ENCODE assay signal across 14 mouse cellular contexts in genomic region chr2:105678880-105679321, GRCm38 (mm10). TPM values are rescaled to one million over a fixed set of nuclear protein-coding genes. Genes with fewer than 3 reads are reported as not detected.
DNase-seq lines count a peak whose midpoint lies in the region; ATAC-seq and TF ChIP-seq lines count a peak whose summit lies in the region.
"Had no signal": no experiment of that assay in that cellular context is flagged by ENCODE, and none has a peak within 500 bp of the region (broad histone marks: within the 10 kb centered on the region; RNA-seq: fewer than 3 reads in every experiment).

No protein-coding gene starts in this region.

- under 1% methylated on average over 7 of the region's 7 CpGs for WGBS in limb, embryonic 11.5 days
- 2% methylated on average over 7 of the region's 7 CpGs for WGBS in limb, embryonic 10.5 days
- under 1% methylated on average over 7 of the region's 7 CpGs for WGBS in forebrain, embryonic 10.5 days
- 14% methylated on average over 7 of the region's 7 CpGs for WGBS in hindbrain, postnatal 0 days
- 43% methylated on average over 7 of the region's 7 CpGs for WGBS in olfactory bulb, adult 2 months

- peaks cover 96% of the 10 kb centered on the region for H3K27me3 ChIP-seq in limb, embryonic 11.5 days (ENCODE audit: control insufficient read depth, insufficient read depth, low read length)
- H3K27me3 ChIP-seq in limb, embryonic 10.5 days (ENCODE audit: low read depth, poor library complexity, severe bottlenecking): peaks cover 100% of the 10 kb centered on the region
- H3K27me3 ChIP-seq in forebrain, embryonic 10.5 days (ENCODE audit: poor library complexity, severe bottlenecking): peaks cover 97% of the 10 kb centered on the region
- H3K27me3 ChIP-seq in hindbrain, postnatal 0 days (ENCODE audit: insufficient read depth, low read length): peaks cover 14% of the 10 kb centered on the region; the same call in 1 of the 2 replicates

- no peaks in the 10 kb centered on the region for H3K36me3 ChIP-seq in limb, embryonic 11.5 days (ENCODE audit: control insufficient read depth, insufficient read depth, low read length)
- no peaks in the 10 kb centered on the region for H3K36me3 ChIP-seq in limb, embryonic 10.5 days
- H3K36me3 ChIP-seq in forebrain, embryonic 10.5 days (replicated peaks): peaks cover 42% of the 10 kb centered on the region
- H3K36me3 ChIP-seq in hindbrain, postnatal 0 days (ENCODE audit: insufficient read depth, low read length): no peaks in the 10 kb centered on the region
- H3K36me3 ChIP-seq: heart, embryonic 15.5 days had no signal

- 0 out of 2 replicates have a peak, but pooled peaks have one; percentile 2 for TF ChIP-seq CTCF in hindbrain, postnatal 0 days (IDR thresholded peaks at IDR 0.05; ENCODE audit: low read depth)
- no peak for TF ChIP-seq CTCF in olfactory bulb, adult 2 months (IDR thresholded peaks at IDR 0.05; ENCODE audit: insufficient read depth, low read depth, low read length)

- H3K4me2 ChIP-seq in limb, embryonic 11.5 days (ENCODE audit: low read depth, severe bottlenecking): no peak overlapping the region
- H3K4me2 ChIP-seq in hindbrain, postnatal 0 days (ENCODE audit: low read depth, low read length): peak overlapping the region; percentile 65
- H3K4me2 ChIP-seq: heart, embryonic 15.5 days; lung, embryonic 14.5 days had no signal

- ATAC-seq in limb, embryonic 11.5 days (ENCODE audit: insufficient number of reproducible peaks, low FRiP score, low TSS enrichment, low read depth): no peak
- no peak for ATAC-seq in hindbrain, postnatal 0 days

- peak; percentile 31 for DNase-seq in limb, embryonic 11.5 days (ENCODE audit: low spot score)
- DNase-seq in limb, embryonic 10.5 days (ENCODE audit: low spot score): no peak
- no peak for DNase-seq in forebrain, embryonic 10.5 days (ENCODE audit: extremely low spot score, low spot score)
- no peak for DNase-seq in hindbrain, postnatal 0 days (ENCODE audit: low spot score)
- DNase-seq in left cerebral cortex, postnatal 25 days (ENCODE audit: low spot score in 2 of 2): no peak
- no peak for DNase-seq in thymus, postnatal 10 days (ENCODE audit: low spot score in 2 of 2)
- no peak for DNase-seq in ovary, adult 18-20 months (ENCODE audit: low spot score)
- DNase-seq: lung, embryonic 14.5 days; thymus, adult 18-20 months had no signal

- H3K27ac ChIP-seq in limb, embryonic 11.5 days (replicated peaks; ENCODE audit: low read depth, low read length): no peak overlapping the region
- H3K27ac ChIP-seq in limb, embryonic 10.5 days: no peak overlapping the region
- peak overlapping the region; percentile 99 for H3K27ac ChIP-seq in forebrain, embryonic 10.5 days
- peak overlapping the region; percentile 81 for H3K27ac ChIP-seq in hindbrain, postnatal 0 days
- peak overlapping the region; percentile 69 for H3K27ac ChIP-seq in olfactory bulb, adult 2 months (ENCODE audit: insufficient read depth, low read depth, low read length)
- H3K27ac ChIP-seq: heart, embryonic 15.5 days; kidney, postnatal 0 days; left cerebral cortex, adult 2 months had no signal

- no peak overlapping the region for H3K9ac ChIP-seq in limb, embryonic 11.5 days (ENCODE audit: low read length)
- peak overlapping the region; percentile 45 for H3K9ac ChIP-seq in hindbrain, postnatal 0 days (replicated peaks; ENCODE audit: low read length)
- H3K9ac ChIP-seq: heart, embryonic 15.5 days; lung, embryonic 14.5 days had no signal

- TF ChIP-seq POLR2A in olfactory bulb, adult 2 months (IDR thresholded peaks at IDR 0.05; ENCODE audit: insufficient read depth, low read depth, low read length): no peak

- intact Hi-C loops in left cerebral cortex, postnatal 25 days (cut with DNase I): no loop called here

- no peaks in the 10 kb centered on the region for H3K9me3 ChIP-seq in limb, embryonic 11.5 days (ENCODE audit: control insufficient read depth, low read length)
- H3K9me3 ChIP-seq in limb, embryonic 10.5 days (replicated peaks): no peaks in the 10 kb centered on the region
- H3K9me3 ChIP-seq in forebrain, embryonic 10.5 days: no peaks in the 10 kb centered on the region
- no peaks in the 10 kb centered on the region for H3K9me3 ChIP-seq in hindbrain, postnatal 0 days (ENCODE audit: low read length)
- H3K9me3 ChIP-seq: heart, embryonic 15.5 days had no signal

- H3K4me3 ChIP-seq in limb, embryonic 11.5 days (ENCODE audit: low read depth, low read length): no peak overlapping the region
- no peak overlapping the region for H3K4me3 ChIP-seq in limb, embryonic 10.5 days
- peak overlapping the region; percentile 88 for H3K4me3 ChIP-seq in forebrain, embryonic 10.5 days
- H3K4me3 ChIP-seq in hindbrain, postnatal 0 days (ENCODE audit: low read length): peak overlapping the region; percentile 60
- peak overlapping the region; percentile 31 for H3K4me3 ChIP-seq in olfactory bulb, adult 2 months (ENCODE audit: insufficient read depth, low read depth, low read length)
- H3K4me3 ChIP-seq: heart, embryonic 15.5 days; left cerebral cortex, adult 2 months had no signal

- H3K4me1 ChIP-seq in limb, embryonic 11.5 days (ENCODE audit: control insufficient read depth, insufficient read depth, low read length): peaks cover 20% of the 10 kb centered on the region
- H3K4me1 ChIP-seq in limb, embryonic 10.5 days: peaks cover 55% of the 10 kb centered on the region
- H3K4me1 ChIP-seq in forebrain, embryonic 10.5 days: peaks cover 86% of the 10 kb centered on the region
- H3K4me1 ChIP-seq in hindbrain, postnatal 0 days (ENCODE audit: insufficient read depth, low read length): no peaks in the 10 kb centered on the region
- peaks cover 31% of the 10 kb centered on the region for H3K4me1 ChIP-seq in olfactory bulb, adult 2 months (ENCODE audit: control insufficient read depth, insufficient read depth, low read length)

RNA-seq across cellular contexts. Expression of gene Pax6, which starts 10.2 kb away (rescaled TPM):
- polyA plus RNA-seq in limb, embryonic 11.5 days (2014; fragmentation: Nextera tagmentation; extraction: Ambion mirVana): 0.11 and 0.23 TPM in 2 replicates
- 0.09 and 0.15 TPM in 2 replicates for polyA plus RNA-seq in limb, embryonic 10.5 days (2016; fragmentation: Nextera tagmentation; extraction: Ambion mirVana)
- 76.8 and 79.6 TPM in 2 replicates for polyA plus RNA-seq in forebrain, embryonic 10.5 days (2016; fragmentation: Nextera tagmentation; extraction: Ambion mirVana)
- 88.7 and 136 TPM in 2 replicates for total RNA-seq in hindbrain, postnatal 0 days (2014; rRNA removed)
- polyA plus RNA-seq in hindbrain, postnatal 0 days (2015; fragmentation: Nextera tagmentation; extraction: Ambion mirVana): 68.7 and 82.3 TPM in 2 replicates
- polyA plus RNA-seq in olfactory bulb, adult 2 months (2012; ENCODE audit: insufficient read depth, insufficient read length, low replicate concordance, missing spikeins): not detected in 2 replicates
- 1 to 10 TPM; 8.4 to 8.5 TPM for total RNA-seq in left cerebral cortex, postnatal 25 days (2021)
- total RNA-seq: monocyte, adult 5-6 weeks had no signal
- polyA plus RNA-seq: lung, embryonic 14.5 days had no signal

Comparison
In these comparisons a context has a peak if more than half of its experiments do, and no peak if none do; other contexts are left out.
1. H3K27ac ChIP-seq: peak in forebrain, embryonic 10.5 days (single experiment), hindbrain, postnatal 0 days (single experiment) and olfactory bulb, adult 2 months (single experiment); none in limb, embryonic 11.5 days (single experiment) and limb, embryonic 10.5 days (single experiment).
2. H3K4me3 ChIP-seq: peak in forebrain, embryonic 10.5 days (single experiment), hindbrain, postnatal 0 days (single experiment) and olfactory bulb, adult 2 months (single experiment); none in limb, embryonic 11.5 days (single experiment) and limb, embryonic 10.5 days (single experiment).